Comparison of ENCODE assay signal across 9 mouse cellular contexts in genomic region chr7:35859601-35860000, GRCm38 (mm10). TPM values are rescaled to one million over a fixed set of nuclear protein-coding genes. Genes with fewer than 3 reads are reported as not detected.
DNase-seq lines count a peak whose midpoint lies in the region; ATAC-seq and TF ChIP-seq lines count a peak whose summit lies in the region.
"Had no signal": no experiment of that assay in that cellular context is flagged by ENCODE, and none has a peak within 500 bp of the region (broad histone marks: within the 10 kb centered on the region; RNA-seq: fewer than 3 reads in every experiment).

No protein-coding gene starts in this region.

- no peaks in the 10 kb centered on the region for H3K4me1 ChIP-seq in kidney, adult 2 months (ENCODE audit: control insufficient read depth, insufficient read depth, low read length)
- no peaks in the 10 kb centered on the region for H3K4me1 ChIP-seq in kidney, embryonic 14.5 days (ENCODE audit: control insufficient read depth, insufficient read depth, low read length)
- H3K4me1 ChIP-seq in limb, embryonic 10.5 days, result peaks cover 2% of the 10 kb centered on the region; the same call in 1 of the 2 replicates
- no peaks in the 10 kb centered on the region for H3K4me1 ChIP-seq in intestine, embryonic 15.5 days (replicated peaks)
- H3K4me1 ChIP-seq: lung, embryonic 15.5 days had no signal

- H3K27ac ChIP-seq in kidney, adult 2 months (ENCODE audit: insufficient read depth, low read depth, low read length), result no peak overlapping the region
- H3K27ac ChIP-seq in kidney, embryonic 14.5 days (ENCODE audit: low read depth, low read length), result no peak overlapping the region
- H3K27ac ChIP-seq in limb, embryonic 10.5 days, result no peak overlapping the region
- H3K27ac ChIP-seq in intestine, embryonic 15.5 days, result no peak overlapping the region
- H3K27ac ChIP-seq: lung, embryonic 15.5 days had no signal

- peak; percentile 43 for DNase-seq in CD4-positive, CD25-positive, alpha-beta regulatory T cell, adult 2 months (ENCODE audit: low read depth, low spot score)
- DNase-seq in kidney, adult 2 months, result peak; percentile 16
- DNase-seq in adrenal gland, adult 2 months, result peak; percentile 12
- DNase-seq in limb, embryonic 10.5 days (ENCODE audit: low spot score), result peak; percentile 47

- peak; percentile 57 for TF ChIP-seq CTCF in kidney, adult 2 months (conservative IDR thresholded peaks at IDR 0.05; ENCODE audit: insufficient read depth, insufficient read length, low read depth, low read length)

- no peak overlapping the region for H3K9ac ChIP-seq in kidney, embryonic 14.5 days (ENCODE audit: low read depth, low read length)
- H3K9ac ChIP-seq in intestine, embryonic 15.5 days, result no peak overlapping the region
- H3K9ac ChIP-seq: lung, embryonic 15.5 days had no signal

- H3K9me3 ChIP-seq in kidney, embryonic 14.5 days (ENCODE audit: control insufficient read depth, low read length), result 0 out of 2 replicates have a peak, but pooled peaks cover 2% of the 10 kb centered on the region
- no peaks in the 10 kb centered on the region for H3K9me3 ChIP-seq in limb, embryonic 10.5 days (replicated peaks)
- no peaks in the 10 kb centered on the region for H3K9me3 ChIP-seq in intestine, embryonic 15.5 days
- H3K9me3 ChIP-seq: lung, embryonic 15.5 days had no signal

- TF ChIP-seq POLR2A in kidney, adult 2 months (IDR thresholded peaks at IDR 0.05; ENCODE audit: low read depth, low read length), result no peak

- 18% methylated on average over 3 of the region's 3 CpGs for WGBS in kidney, adult 2 months
- WGBS in kidney, embryonic 14.5 days, result 29% methylated on average over 3 of the region's 3 CpGs
- WGBS in limb, embryonic 10.5 days, result 25% methylated on average over 3 of the region's 3 CpGs
- 19% methylated on average over 3 of the region's 3 CpGs for WGBS in intestine, embryonic 15.5 days

- no peak overlapping the region for H3K4me2 ChIP-seq in kidney, embryonic 14.5 days (replicated peaks; ENCODE audit: low read depth, low read length)
- H3K4me2 ChIP-seq in intestine, embryonic 15.5 days (replicated peaks), result no peak overlapping the region
- H3K4me2 ChIP-seq: lung, embryonic 15.5 days had no signal

- no peaks in the 10 kb centered on the region for H3K27me3 ChIP-seq in kidney, adult 2 months (replicated peaks; ENCODE audit: control insufficient read depth, insufficient read depth, low read length)
- H3K27me3 ChIP-seq in kidney, embryonic 14.5 days (ENCODE audit: control insufficient read depth, insufficient read depth, low read length), result no peaks in the 10 kb centered on the region
- no peaks in the 10 kb centered on the region for H3K27me3 ChIP-seq in limb, embryonic 10.5 days (ENCODE audit: low read depth, poor library complexity, severe bottlenecking)
- H3K27me3 ChIP-seq in intestine, embryonic 15.5 days (replicated peaks), result no peaks in the 10 kb centered on the region
- H3K27me3 ChIP-seq: lung, embryonic 15.5 days had no signal

- no peak overlapping the region for H3K4me3 ChIP-seq in kidney, adult 2 months (ENCODE audit: insufficient read depth, low read depth, low read length)
- H3K4me3 ChIP-seq in kidney, embryonic 14.5 days (ENCODE audit: low read length), result no peak overlapping the region
- no peak overlapping the region for H3K4me3 ChIP-seq in limb, embryonic 10.5 days
- no peak overlapping the region for H3K4me3 ChIP-seq in intestine, embryonic 15.5 days (replicated peaks)
- H3K4me3 ChIP-seq: lung, embryonic 15.5 days had no signal

- ATAC-seq in CD4-positive, CD25-positive, alpha-beta regulatory T cell, adult 4 months, result no peak
- no peak for ATAC-seq in kidney, embryonic 14.5 days (ENCODE audit: low FRiP score, low TSS enrichment)
- no peak for ATAC-seq in megakaryocyte-erythroid progenitor cell, adult 5-6 weeks (replicated peaks; ENCODE audit: low FRiP score, low TSS enrichment, poor library complexity, severe bottlenecking)
- no peak for ATAC-seq in intestine, embryonic 15.5 days

- H3K36me3 ChIP-seq in kidney, adult 2 months (ENCODE audit: control insufficient read depth, insufficient read depth, low read length), result no peaks in the 10 kb centered on the region
- no peaks in the 10 kb centered on the region for H3K36me3 ChIP-seq in kidney, embryonic 14.5 days (ENCODE audit: control insufficient read depth, insufficient read depth, low read length)
- H3K36me3 ChIP-seq in limb, embryonic 10.5 days, result no peaks in the 10 kb centered on the region
- no peaks in the 10 kb centered on the region for H3K36me3 ChIP-seq in intestine, embryonic 15.5 days
- H3K36me3 ChIP-seq: lung, embryonic 15.5 days had no signal

RNA-seq across cellular contexts. Expression of gene Zfp507, which starts 56.8 kb away (rescaled TPM):
- 1 to 10 TPM; 4.4 to 5.1 TPM for polyA plus RNA-seq in CD4-positive, CD25-positive, alpha-beta regulatory T cell, adult 4 months (2017; shearing (Covaris generic))
- polyA plus RNA-seq in kidney, adult 2 months (2012; rRNA removed), result 6.4 and 7.0 TPM in 2 replicates
- 15.2 and 21.7 TPM in 2 replicates for polyA plus RNA-seq in kidney, embryonic 14.5 days (2014; fragmentation: Nextera tagmentation; extraction: Ambion mirVana)
- 10 to 100 TPM; 21.5 to 22.6 TPM for total RNA-seq in adrenal gland, adult 2 months (2021)
- polyA plus RNA-seq in adrenal gland, adult 2 months (2012; rRNA removed), result 3.1 and 4.1 TPM in 2 replicates
- polyA plus RNA-seq in limb, embryonic 10.5 days (2016; fragmentation: Nextera tagmentation; extraction: Ambion mirVana), result 22.2 and 23.4 TPM in 2 replicates
- 22.4 and 24.7 TPM in 2 replicates for total RNA-seq in megakaryocyte-erythroid progenitor cell, adult 5-6 weeks (2014; fragmentation: Nextera tagmentation)
- 19.5 and 24.7 TPM in 2 replicates for total RNA-seq in megakaryocyte-erythroid progenitor cell, adult 5-6 weeks (2017)
- 16.6 and 17.8 TPM in 2 replicates for polyA plus RNA-seq in intestine, embryonic 15.5 days (2015; fragmentation: Nextera tagmentation; extraction: Ambion mirVana)
